Mouse (Mus musculus): ENCODE measurements around the gene Mpped2.

DNA sequence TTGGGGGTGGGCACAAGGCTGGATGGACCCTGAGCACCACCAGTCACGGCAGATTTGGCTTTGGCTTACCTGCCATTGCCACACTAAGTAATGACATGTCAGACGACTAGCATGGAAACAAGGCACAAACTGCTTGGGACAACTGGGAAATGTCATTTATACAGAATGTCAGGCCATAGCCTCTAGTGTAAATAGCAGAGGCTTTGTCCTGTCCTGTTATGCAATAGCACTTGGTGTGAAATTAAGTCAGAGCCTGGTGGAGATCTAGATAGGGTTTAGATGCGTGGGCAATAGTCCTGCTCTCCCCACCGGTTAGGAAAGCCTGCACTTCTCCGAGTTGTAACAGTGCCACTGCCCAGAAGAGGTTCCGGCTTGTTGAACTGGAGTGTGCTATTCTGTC, 128.8 kb downstream of the Mpped2 start:
- TF ChIP-seq CTCF (conservative IDR thresholded peaks at IDR 0.05; ENCODE audit: low read length) (no peak), NANOG (IDR thresholded peaks at IDR 0.05; ENCODE audit: borderline replicate concordance, low read length) (no peak), POU5F1 (IDR thresholded peaks at IDR 0.05; ENCODE audit: borderline replicate concordance, low read length) (no peak)
